Mouse (Mus musculus) monocyte, adult 2 months (primary cell): ENCODE results near the gene Cstb.
A peak's percentile ranks its signal among the peaks of the same experiment; 100 is the strongest.

Experiments
- DNase-seq, 2 experiments: peaks; one replicate each; pipeline ENCODE4 v3.0.0; 2022; ENCODE audit warnings: low spot score in 2 of 2, low read depth in 1 of 2

The Cstb gene

DNA sequence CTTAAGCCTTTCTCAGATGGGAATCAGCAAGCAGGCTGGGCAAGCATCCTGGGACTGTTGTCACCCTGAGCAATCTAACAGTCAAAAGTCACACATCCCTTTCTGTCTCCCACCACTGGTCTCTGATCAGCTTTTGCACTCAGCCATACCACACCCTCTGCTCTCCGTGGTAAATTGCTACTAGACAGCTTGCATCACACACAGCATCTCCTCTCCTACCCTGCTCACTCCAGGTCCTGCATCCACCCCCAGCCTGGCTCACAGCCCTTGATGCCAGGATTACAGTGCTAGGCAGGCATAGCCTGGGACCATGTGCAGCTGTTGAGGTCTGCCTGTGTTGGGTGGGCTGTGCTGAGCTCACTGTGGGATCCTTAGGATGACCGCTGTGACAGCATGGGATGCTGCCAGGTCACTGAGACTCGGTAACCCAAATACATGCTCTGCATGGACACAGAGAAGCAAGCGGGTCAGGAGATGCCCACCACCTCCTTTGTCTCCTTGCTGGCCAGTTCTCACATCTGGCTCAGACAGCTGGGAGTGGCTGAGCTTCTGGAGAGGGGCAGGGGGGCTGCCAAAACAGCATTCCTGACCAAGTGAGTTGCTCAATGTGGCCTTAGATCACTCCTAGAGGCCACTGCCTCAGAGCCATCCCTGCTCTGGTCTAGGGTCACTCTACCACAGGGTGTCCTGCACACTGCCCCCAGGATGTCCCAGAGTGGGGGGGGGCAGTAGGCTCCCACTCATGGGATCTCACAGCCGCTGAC, 33.1 kb downstream of the Cstb start:
- DNase-seq = no peak

DNA sequence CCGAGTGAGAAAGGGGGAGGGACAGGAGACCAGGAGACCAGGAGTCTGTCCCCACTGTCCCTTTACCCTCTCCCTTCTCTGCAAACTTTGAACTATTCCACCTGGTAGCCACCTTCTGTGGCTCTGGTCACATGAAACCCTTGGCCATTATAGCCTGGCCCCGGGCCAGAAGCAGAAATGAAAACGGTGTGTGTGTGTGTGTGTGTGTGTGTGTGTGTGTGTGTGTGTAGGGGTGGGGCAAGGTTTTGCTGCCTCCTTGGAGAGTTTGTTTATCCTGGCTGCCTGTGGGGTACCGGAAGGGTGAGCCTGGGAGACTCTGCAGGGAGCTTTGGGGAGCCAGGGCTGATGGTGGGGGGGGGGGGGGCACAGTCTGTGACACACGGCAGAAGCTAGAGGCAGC, 35.0 kb downstream of the Cstb start:
- no peak for DNase-seq

DNA sequence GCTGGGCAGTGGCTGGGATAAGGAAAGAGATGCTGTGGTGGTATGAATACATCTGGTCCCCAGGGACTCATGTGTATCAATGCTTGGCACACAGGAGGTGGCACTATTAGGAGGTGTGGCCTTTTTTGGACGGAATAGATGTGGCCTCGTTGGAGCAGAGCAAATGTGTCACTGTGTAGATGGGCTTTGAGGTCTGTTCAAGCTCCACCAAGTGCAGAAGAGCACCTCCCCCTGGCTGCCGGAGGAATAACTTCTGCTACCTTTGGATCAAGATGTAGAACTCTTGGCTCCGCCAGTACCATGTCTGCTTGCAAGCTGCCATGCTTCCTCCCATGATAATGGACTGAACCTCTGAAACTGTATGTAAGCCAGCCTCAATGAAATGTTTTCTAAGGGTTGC, 36.3 kb downstream of the Cstb start:
- DNase-seq = no peak

DNA sequence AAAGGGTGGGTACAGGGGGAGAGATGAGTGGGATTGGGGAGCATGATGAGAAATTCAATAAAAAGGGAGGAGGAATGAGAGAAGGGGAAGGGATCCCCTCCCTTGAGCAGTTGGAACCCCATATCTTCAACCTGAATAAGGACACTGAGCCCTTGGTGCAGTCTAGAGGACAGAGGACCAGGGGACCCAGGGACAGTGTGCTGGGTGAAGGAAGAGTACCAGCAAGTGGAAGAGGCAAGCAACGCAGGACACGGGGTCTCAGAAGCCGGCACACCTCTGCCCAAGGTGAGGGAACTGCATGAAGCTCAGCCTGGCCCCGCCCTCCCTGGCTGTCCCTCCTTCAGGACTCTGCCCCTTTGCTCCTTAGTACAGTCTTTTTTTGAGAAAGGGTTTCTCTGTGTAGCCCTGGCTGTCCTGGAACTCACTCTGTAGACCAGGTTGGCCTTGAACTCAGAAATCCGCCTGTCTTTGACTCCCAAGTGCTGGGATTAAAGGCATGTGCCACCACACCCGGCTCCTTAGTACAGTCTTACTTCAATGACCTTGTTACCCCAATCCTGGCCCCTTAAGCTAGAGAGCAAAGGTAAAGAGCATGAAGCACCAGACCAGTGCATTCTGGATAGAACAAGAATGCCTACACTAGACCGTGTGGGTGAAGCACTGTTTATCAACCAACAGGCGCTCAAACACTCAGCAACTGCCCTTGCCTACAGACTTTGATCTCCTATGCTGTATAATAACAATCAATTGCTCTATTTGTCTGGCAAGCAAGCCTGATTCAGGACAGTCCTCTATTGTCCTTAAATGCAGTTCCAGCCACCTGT, 37.7 kb downstream of the Cstb start:
- no peak for DNase-seq

DNA sequence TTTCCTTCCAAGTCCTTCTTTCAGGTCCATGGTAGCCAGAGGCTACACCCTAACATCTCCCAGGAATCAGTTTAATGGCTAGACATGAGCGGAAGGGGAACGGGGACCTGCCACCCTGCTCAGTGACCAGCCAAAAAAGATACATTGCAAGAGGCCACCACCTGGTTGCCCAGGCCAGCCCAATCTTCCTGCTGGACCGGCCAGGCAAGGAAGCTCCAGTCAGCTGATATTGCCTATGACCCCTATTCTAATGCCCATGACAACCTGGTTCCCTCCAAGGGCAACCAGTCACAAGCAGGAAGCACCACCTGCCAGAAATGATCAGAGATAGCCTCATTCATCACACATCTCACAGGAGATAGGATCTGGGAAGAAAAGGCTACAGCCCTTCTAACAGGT, 38.3 kb downstream of the Cstb start:
- DNase-seq = no peak

DNA sequence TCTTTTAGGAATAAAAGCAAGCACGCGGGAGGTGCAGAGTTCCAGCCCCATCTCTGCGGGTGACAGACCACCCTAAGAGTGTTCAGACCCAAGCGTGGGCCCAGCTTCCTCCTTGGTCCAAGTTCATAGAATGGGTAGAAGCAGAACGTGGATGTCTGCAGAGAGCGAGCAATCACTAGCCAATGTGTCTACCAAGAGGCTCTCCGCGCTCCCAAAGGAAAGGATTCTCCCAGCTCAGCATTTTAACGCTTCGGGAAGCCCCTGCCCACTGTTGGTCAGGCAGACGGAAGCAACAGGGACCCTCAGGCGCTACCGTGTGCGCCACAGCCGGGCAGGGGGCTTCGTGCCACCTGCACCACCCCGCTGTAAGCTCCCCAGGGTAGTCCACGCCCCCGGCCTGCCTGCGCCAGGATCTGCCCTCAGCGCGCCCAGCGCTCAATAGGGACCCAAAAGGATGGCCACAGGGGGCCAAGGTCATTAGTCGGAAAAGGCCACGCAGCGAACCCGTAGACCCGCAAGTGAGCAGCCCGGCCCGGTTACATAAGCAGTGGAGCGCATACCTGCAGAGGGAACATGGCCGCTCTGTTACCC, 38.8 kb downstream of the Cstb start:
- no peak for DNase-seq

DNA sequence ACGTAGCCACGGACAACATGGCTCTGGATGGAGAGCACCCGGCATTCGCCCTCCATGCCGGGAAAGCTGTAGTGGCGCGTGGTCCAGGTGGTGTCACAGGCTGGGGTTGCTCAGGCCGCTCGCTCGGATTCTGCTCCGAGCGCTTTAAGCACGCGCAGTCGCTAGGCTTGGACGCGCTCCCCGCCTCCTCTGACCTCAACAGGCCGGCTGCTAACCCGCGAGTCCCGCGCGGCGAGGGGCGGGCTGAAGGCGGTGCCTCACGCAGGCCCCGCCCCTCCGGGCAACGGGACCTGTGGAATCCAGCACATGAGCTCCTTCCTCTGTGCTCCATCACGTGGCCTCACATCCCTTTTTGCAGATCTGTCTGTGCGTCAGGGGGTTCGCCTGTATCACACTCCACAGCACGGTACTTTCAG, 39.3 kb downstream of the Cstb start, which contains the start of gene Pdxk:
Gene Pdxk (minus strand): TSS at position 184 of the 416 bp plus-strand sequence.
- peak; percentile 95 to 97 for DNase-seq

DNA sequence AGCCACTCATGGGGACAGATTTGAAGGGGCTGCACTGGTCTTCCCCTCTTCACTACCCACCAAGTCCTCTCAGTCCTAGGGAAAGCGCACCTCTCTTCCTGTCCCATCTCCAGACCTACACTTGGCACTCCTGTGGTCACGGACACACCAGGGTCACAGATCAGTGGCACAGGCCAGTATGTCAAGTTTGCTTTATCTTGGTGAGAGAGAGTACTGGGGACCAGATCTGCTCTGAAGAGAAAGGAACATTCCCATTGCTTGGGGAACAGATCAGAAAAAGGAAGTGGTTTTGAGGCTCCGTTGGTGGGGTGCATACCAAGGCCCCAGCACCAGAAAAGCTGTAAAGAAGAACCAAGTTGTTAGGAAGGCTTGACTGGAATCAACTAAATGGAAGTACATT, 40.0 kb downstream of the Cstb start:
- DNase-seq = peak in 1 of 2 experiments; percentile 56

DNA sequence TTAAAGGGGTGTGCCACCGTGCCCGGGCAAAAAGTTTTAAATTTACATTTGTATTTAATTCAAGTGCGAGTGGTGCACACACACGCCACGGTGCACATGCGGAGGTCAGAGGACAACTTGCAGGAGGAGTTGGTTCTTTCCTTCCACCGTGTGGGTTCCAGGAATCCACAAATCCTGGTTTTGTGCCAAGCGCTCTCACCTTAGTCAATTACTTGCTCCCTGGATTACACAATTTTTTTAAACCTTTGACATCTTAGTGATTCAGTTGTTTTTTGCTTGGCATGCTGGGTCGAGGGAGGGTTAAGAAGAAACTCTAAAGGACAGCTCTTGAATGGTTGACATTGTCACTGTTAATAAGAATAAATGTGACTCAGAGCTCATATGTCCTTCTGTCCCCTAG, 41.2 kb downstream of the Cstb start:
- DNase-seq = no peak

DNA sequence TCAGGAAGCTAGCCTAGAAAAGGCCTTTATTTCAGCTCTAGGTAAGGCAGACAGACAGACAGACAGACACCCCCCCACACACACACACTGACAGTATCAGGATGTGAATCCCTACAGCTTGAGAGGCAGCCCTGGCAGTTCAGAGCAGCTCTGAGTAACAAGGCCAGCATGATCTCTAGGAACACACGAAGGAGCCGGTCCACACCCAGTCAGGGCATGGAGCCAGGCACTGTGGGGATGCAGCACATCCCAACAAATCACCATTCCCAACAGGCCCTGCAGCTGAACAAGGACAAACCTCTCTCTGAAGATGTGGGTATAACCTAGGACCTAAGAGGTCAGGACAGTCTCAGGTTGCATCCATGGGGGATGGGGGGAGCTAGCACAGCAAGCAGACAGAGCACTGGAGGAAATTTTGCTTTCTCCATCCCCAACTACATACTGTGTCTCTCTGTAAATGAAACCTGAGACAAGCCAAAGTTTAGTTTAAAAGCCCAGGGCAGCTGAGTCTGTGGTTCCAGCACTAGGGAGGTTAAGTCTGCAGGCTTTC, 42.4 kb downstream of the Cstb start:
- DNase-seq = no peak

DNA sequence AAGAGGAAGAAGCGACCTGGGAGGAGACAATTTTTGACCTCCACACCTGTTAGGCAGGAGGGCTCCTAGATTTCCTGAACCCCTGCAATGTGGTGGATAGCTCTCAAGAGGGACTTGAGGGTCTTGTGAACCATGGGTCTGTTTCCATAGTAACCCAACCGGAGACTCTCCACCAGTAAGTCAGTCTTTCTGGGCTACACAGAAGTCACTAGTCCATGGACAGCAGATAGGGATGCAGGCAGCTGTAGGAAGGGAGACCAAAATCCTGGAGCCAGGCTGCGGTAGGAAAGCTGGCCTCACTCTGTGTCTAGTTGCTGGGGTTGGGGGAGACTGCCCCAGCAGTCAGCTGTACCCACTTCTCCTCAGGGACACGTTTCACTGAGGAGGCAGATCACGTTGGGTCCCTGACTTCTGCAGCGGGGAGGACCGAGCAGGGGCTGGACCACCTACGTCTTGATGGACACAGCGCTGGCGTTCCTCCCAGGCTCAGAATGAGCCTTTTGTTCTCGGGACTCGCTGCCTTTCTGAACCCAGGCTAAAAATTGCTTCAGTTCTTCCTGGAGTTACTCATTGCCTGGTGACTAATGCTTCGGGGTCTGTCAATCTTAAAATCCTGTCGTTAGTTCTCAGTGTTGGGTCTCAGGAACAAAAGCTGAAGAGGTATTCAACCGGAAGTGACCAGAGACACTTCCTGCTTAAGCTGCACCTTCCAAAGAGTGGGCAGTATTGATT, 45.3 kb downstream of the Cstb start:
- DNase-seq = no peak

DNA sequence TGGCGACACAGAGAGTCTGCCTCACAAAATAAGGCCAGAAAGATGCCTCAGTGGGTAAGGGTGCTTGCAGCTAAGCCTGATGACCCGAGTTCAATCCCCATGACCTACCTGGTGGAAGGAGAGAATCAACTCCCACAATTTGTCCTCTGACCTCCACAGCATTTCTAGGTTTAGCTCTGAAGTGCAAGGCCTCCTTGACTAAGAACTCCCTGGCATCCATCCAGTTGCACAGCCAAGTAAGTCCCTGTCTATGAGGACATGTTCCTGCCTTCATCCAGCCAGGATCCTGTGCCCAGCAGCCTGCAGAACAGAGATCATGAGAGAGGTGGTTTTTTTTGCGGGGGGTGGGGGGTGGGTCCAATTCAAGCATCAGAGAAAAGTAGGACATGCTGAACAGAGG, 46.6 kb downstream of the Cstb start:
- DNase-seq = no peak

DNA sequence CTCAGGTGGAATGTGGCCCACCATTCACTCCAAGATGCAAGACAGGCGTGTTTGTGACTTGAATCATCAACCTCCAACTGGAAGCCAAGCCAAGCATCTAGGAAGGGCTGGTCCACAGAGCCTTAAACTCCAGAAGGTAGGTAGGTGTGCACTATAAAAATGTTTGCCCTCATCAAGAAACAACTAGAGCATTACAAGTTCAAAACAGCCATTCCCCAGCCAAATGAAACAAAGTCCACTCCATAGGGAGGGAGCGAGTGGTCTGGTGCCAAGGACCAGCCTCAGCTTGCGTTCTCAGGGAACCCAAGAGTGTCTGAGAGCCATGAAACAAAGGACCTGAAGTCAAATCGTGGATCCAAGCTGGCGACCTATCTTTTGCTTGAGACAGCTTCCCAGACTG, 48.0 kb downstream of the Cstb start:
- no peak for DNase-seq

DNA sequence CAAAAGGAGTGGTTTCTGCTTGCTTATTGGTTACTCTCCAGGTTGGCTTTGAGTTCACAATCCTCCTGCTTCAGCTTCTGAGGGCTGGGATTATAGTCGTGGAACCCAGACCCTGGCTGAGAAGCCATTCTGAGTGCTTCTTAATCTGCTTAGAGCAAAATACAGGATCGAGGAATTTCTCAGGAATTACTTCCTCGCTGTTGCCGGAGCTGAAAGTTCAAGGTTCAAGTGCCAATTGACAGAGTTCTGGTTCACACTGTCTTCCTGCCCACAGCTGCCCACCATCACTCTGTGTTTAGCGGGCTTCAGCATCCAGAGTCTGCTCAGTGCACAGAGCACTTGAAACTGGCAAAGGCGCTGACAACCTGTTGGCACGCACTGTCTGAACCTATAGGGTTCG, 49.3 kb downstream of the Cstb start:
- no peak for DNase-seq

DNA sequence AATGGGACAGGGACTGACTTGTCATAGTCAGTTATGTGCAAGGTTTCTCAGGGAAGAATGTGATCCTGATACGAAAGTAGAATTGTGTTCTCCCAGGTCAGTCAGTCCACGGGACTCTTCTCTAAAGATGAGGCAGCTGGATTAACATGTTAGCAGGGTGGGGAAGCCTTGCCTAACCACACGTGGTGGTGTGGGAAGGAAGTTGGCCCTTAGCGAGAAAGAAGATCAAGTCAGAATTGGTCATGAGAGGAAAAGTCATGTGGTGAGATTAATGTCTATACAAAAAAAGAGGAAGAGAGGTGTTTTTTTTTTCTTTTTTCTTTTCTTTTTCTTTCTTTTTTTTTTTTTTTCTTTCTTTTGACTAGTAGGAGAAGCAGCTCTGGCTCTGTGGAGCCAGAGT, 51.4 kb downstream of the Cstb start:
- peak in 1 of 2 experiments; percentile 38 for DNase-seq
